Mouse (Mus musculus) midbrain, embryonic 12.5 days (tissue): ENCODE measurements around the gene Bcl7c. TPM values are rescaled to one million over a fixed set of nuclear protein-coding genes. Genes with fewer than 3 reads are reported as not detected.

Experiments
- ATAC-seq: fragments of 200-750 bp; cut with Nextera tagmentation; 2 replicates; pipeline ENCODE4 v1.8.0; 2017; ENCODE audit warnings: low read depth, moderate TSS enrichment, moderate library complexity; ENCODE audit not compliant: low FRiP score
- H3K27ac ChIP-seq: fragments of 300-500 bp; sonication (generic); replicated peaks from 2 replicates; pipeline ENCODE4 v1.5.1; 2016; ENCODE audit warnings: mild to moderate bottlenecking
- H3K27me3 ChIP-seq: fragments of 300-500 bp; sonication (generic); 2 replicates; pipeline ENCODE4 v1.6.1; 2016; ENCODE audit warnings: mild to moderate bottlenecking
- H3K36me3 ChIP-seq: fragments of 300-500 bp; sonication (generic); 2 replicates; pipeline ENCODE4 v1.6.1; 2016
- H3K4me1 ChIP-seq: fragments of 300-500 bp; sonication (generic); 2 replicates; pipeline ENCODE4 v1.6.1; 2016
- H3K4me2 ChIP-seq: fragments of 300-500 bp; sonication (generic); replicated peaks from 2 replicates; pipeline ENCODE4 v1.6.1; 2016; ENCODE audit warnings: mild to moderate bottlenecking, moderate library complexity
- H3K4me3 ChIP-seq: fragments of 300-500 bp; sonication (generic); 2 replicates; pipeline ENCODE4 v1.5.1; 2016; ENCODE audit warnings: mild to moderate bottlenecking
- H3K9ac ChIP-seq: fragments of 300-500 bp; sonication (generic); replicated peaks from 2 replicates; pipeline ENCODE4 v1.6.1; 2016; ENCODE audit warnings: mild to moderate bottlenecking, moderate library complexity
- H3K9me3 ChIP-seq: fragments of 300-500 bp; sonication (generic); 2 replicates; pipeline ENCODE4 v1.6.1; 2016; ENCODE audit warnings: mild to moderate bottlenecking
- WGBS: fragments of 180-500 bp; shearing (Covaris S2); methylation state at CpG from one replicate; pipeline ENCODE4 v1.1.7; 2016; 5-methylcytosine and 5-hydroxymethylcytosine counted together
- polyA plus RNA-seq: library from polyadenylated mRNA; unstranded; fragments of >200 nt; fragmentation: Nextera tagmentation; extraction: Ambion mirVana; gene quantifications from 2 replicates; pipeline ENCODE4 v1.2.1, GENCODE M21; 2016

Bcl7c gene
- polyA plus RNA-seq, 1 experiment from 2014 or later, result 79.2 TPM

GRCm38 (mm10) chr7:127675391-127675811, 33.3 kb downstream of the Bcl7c start:
- Histone ChIP-seq H3K9ac (no peak overlapping the region), H3K27me3 (no peaks in the 10 kb centered on the region), H3K4me1 (no peaks in the 10 kb centered on the region; the same call in none of the 2 replicates), H3K36me3 (no peaks in the 10 kb centered on the region), H3K4me3 (no peak overlapping the region), H3K4me2 (no peak overlapping the region), H3K27ac (no peak overlapping the region), H3K9me3 (no peaks in the 10 kb centered on the region)
- no peak; the same call in 1 of the 2 replicates for ATAC-seq
- 82% methylated on average over 9 of the region's 9 CpGs for WGBS

- Histone ChIP-seq H3K4me1 (no peaks in the 10 kb centered on the region; the same call in none of the 2 replicates), H3K4me2 (no peak overlapping the region), H3K9ac (no peak overlapping the region), H3K27ac (no peak overlapping the region), H3K9me3 (no peaks in the 10 kb centered on the region), H3K4me3 (no peak overlapping the region), H3K36me3 (no peaks in the 10 kb centered on the region), H3K27me3 (no peaks in the 10 kb centered on the region)
- under 1% methylated on average over 5 of the region's 5 CpGs for WGBS
- ATAC-seq, result peak; percentile 54
These were observed 33.8 kb downstream of the Bcl7c start for GRCm38 (mm10) chr7:127674977-127675376.

- H3K4me2 ChIP-seq, result no peak overlapping the region
- no peaks in the 10 kb centered on the region; the same call in 1 of the 2 replicates for H3K4me1 ChIP-seq
- 83% methylated on average over 4 of the region's 4 CpGs for WGBS
- no peak overlapping the region for H3K4me3 ChIP-seq
- H3K9me3 ChIP-seq, result no peaks in the 10 kb centered on the region
- H3K36me3 ChIP-seq, result no peaks in the 10 kb centered on the region
- H3K27ac ChIP-seq, result no peak overlapping the region
- ATAC-seq, result no peak
- no peaks in the 10 kb centered on the region for H3K27me3 ChIP-seq
- H3K9ac ChIP-seq, result no peak overlapping the region
These were observed 36.0 kb downstream of the Bcl7c start for GRCm38 (mm10) chr7:127672776-127673175.

GRCm38 (mm10) chr7:127671880-127672774, 36.6 kb downstream of the Bcl7c start:
- WGBS, result 85% methylated on average over 11 of the region's 11 CpGs
- H3K4me1 ChIP-seq, result no peaks in the 10 kb centered on the region; the same call in 1 of the 2 replicates
- H3K4me3 ChIP-seq, result no peak overlapping the region
- H3K9ac ChIP-seq, result no peak overlapping the region
- no peak overlapping the region for H3K27ac ChIP-seq
- no peaks in the 10 kb centered on the region for H3K9me3 ChIP-seq
- H3K4me2 ChIP-seq, result no peak overlapping the region
- H3K27me3 ChIP-seq, result no peaks in the 10 kb centered on the region
- no peaks in the 10 kb centered on the region for H3K36me3 ChIP-seq
- no peak for ATAC-seq

GRCm38 (mm10) chr7:127667171-127667570, 41.6 kb downstream of the Bcl7c start:
- Histone ChIP-seq H3K9me3 (no peaks in the 10 kb centered on the region), H3K36me3 (peaks cover 16% of the 10 kb centered on the region), H3K4me3 (no peak overlapping the region), H3K4me2 (no peak overlapping the region), H3K9ac (no peak overlapping the region), H3K27me3 (no peaks in the 10 kb centered on the region), H3K4me1 (no peaks in the 10 kb centered on the region), H3K27ac (no peak overlapping the region)
- 88% methylated on average over 8 of the region's 8 CpGs for WGBS
- ATAC-seq, result no peak

- 89% methylated on average over 13 of the region's 13 CpGs for WGBS
These were observed 42.1 kb downstream of the Bcl7c start for GRCm38 (mm10) chr7:127666679-127667078.

GRCm38 (mm10) chr7:127666066-127666654, 42.6 kb downstream of the Bcl7c start:
- no peak overlapping the region for H3K9ac ChIP-seq
- no peaks in the 10 kb centered on the region for H3K9me3 ChIP-seq
- H3K4me3 ChIP-seq, result no peak overlapping the region
- WGBS, result 97% methylated on average over 6 of the region's 6 CpGs
- no peak overlapping the region for H3K4me2 ChIP-seq
- no peak for ATAC-seq
- no peaks in the 10 kb centered on the region for H3K4me1 ChIP-seq
- peaks cover 16% of the 10 kb centered on the region for H3K36me3 ChIP-seq
- H3K27ac ChIP-seq, result no peak overlapping the region
- no peaks in the 10 kb centered on the region for H3K27me3 ChIP-seq

More at GRCm38 (mm10) chr7:127666679-127667078, 42.1 kb downstream of the Bcl7c start:
- Histone ChIP-seq H3K36me3 (peaks cover 16% of the 10 kb centered on the region), H3K9me3 (no peaks in the 10 kb centered on the region), H3K4me3 (no peak overlapping the region), H3K27ac (no peak overlapping the region), H3K27me3 (no peaks in the 10 kb centered on the region), H3K9ac (no peak overlapping the region), H3K4me1 (no peaks in the 10 kb centered on the region), H3K4me2 (no peak overlapping the region)
- ATAC-seq, result no peak

GRCm38 (mm10) chr7:127662926-127663325, 45.8 kb downstream of the Bcl7c start:
- H3K9me3 ChIP-seq, result no peaks in the 10 kb centered on the region
- no peak for ATAC-seq
- 91% methylated on average over 6 of the region's 6 CpGs for WGBS
- H3K4me3 ChIP-seq, result no peak overlapping the region
- H3K27ac ChIP-seq, result no peak overlapping the region
- no peaks in the 10 kb centered on the region for H3K27me3 ChIP-seq
- no peaks in the 10 kb centered on the region for H3K4me1 ChIP-seq
- no peak overlapping the region for H3K4me2 ChIP-seq
- H3K9ac ChIP-seq, result no peak overlapping the region
- H3K36me3 ChIP-seq, result peaks cover 16% of the 10 kb centered on the region

GRCm38 (mm10) chr7:127661833-127662232, 46.9 kb downstream of the Bcl7c start:
- Histone ChIP-seq H3K9ac (no peak overlapping the region), H3K27ac (no peak overlapping the region), H3K4me1 (no peaks in the 10 kb centered on the region), H3K36me3 (peaks cover 16% of the 10 kb centered on the region), H3K4me2 (no peak overlapping the region), H3K4me3 (no peak overlapping the region), H3K9me3 (no peaks in the 10 kb centered on the region), H3K27me3 (no peaks in the 10 kb centered on the region)
- WGBS, result 83% methylated on average over 6 of the region's 6 CpGs
- no peak for ATAC-seq

- Histone ChIP-seq H3K9me3 (no peaks in the 10 kb centered on the region), H3K27ac (no peak overlapping the region), H3K4me3 (no peak overlapping the region), H3K27me3 (no peaks in the 10 kb centered on the region), H3K4me1 (no peaks in the 10 kb centered on the region), H3K9ac (no peak overlapping the region), H3K4me2 (no peak overlapping the region), H3K36me3 (peaks cover 8% of the 10 kb centered on the region)
- 81% methylated on average over 3 of the region's 3 CpGs for WGBS
- ATAC-seq, result no peak
These were observed 47.9 kb downstream of the Bcl7c start for GRCm38 (mm10) chr7:127660882-127661281.

- Histone ChIP-seq H3K36me3 (no peaks in the 10 kb centered on the region), H3K9ac (no peak overlapping the region), H3K27me3 (no peaks in the 10 kb centered on the region), H3K4me3 (no peak overlapping the region), H3K9me3 (no peaks in the 10 kb centered on the region), H3K27ac (no peak overlapping the region), H3K4me1 (no peaks in the 10 kb centered on the region), H3K4me2 (no peak overlapping the region)
- no peak for ATAC-seq
- WGBS, result 37% methylated on average over 4 of the region's 4 CpGs
These were observed 51.8 kb downstream of the Bcl7c start for GRCm38 (mm10) chr7:127656946-127657345.

GRCm38 (mm10) chr7:127654318-127654717, 54.4 kb downstream of the Bcl7c start:
- Histone ChIP-seq H3K9ac (no peak overlapping the region), H3K4me3 (no peak overlapping the region), H3K9me3 (no peaks in the 10 kb centered on the region), H3K27ac (no peak overlapping the region), H3K4me1 (no peaks in the 10 kb centered on the region), H3K4me2 (no peak overlapping the region), H3K27me3 (no peaks in the 10 kb centered on the region), H3K36me3 (no peaks in the 10 kb centered on the region)
- ATAC-seq, result no peak
- 81% methylated on average over 10 of the region's 10 CpGs for WGBS
